Mouse (Mus musculus) lung, adult 2 months (tissue): ENCODE data around the gene Sgms2.
"Not testable (repeated sequence)": the region's sequence is repeated elsewhere in the genome, so short reads cannot be mapped to it uniquely, and the experiment has no call there.

Experiments
- CTCF ChIP-seq: fragments of 200-500 bp; IDR thresholded peaks from 2 replicates; pipeline ENCODE4 v1.5.1; 2011; ENCODE audit warnings: mild to moderate bottlenecking, low read length, control low read depth; ENCODE audit not compliant: insufficient read depth
- POLR2A ChIP-seq: fragments of 200-500 bp; IDR thresholded peaks from 2 replicates; pipeline ENCODE4 v1.6.1; 2011; ENCODE audit warnings: low read depth, mild to moderate bottlenecking, control low read depth, low read length, borderline replicate concordance; ENCODE audit errors: extremely low read depth

DNA sequence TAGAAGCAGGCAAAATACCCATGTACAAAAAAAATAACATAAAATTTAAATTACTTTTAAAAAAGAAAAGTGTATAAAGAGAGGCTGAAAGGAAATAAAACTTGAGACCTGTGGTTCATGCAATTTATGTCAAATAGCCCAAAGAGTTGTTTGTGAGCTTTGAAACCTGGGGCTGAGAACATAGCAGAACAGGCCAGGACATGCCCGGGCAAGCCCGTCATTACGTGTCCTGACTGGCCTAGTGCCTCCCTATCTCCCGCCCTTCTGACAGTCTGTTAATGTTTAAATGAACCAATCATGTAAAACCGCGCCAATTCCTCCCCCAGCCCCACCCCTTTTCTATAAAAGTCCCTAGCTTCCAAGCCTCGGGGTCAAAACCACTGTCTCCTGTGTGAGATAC is 153.5 kb downstream of the Sgms2 start:
- TF ChIP-seq POLR2A, CTCF: not testable (repeated sequence)
